Mouse (Mus musculus): ENCODE data around the gene Gm5414.

GRCm38 (mm10) chr15:101584456-101584855 lies 43.5 kb downstream of the Gm5414 start:
- no peak for TF ChIP-seq CTCF (IDR thresholded peaks at IDR 0.05; ENCODE audit: low read depth, low read length)
- no peak for TF ChIP-seq POLR2A (IDR thresholded peaks at IDR 0.05; ENCODE audit: extremely low read depth, insufficient read depth, low read length)

All from liver, adult 2 months (tissue).